Mouse (Mus musculus) intestine, embryonic 16.5 days (tissue): ENCODE measurements around the gene Fam178b. TPM values are rescaled to one million over a fixed set of nuclear protein-coding genes. Genes with fewer than 3 reads are reported as not detected.
A peak's percentile ranks its signal among the peaks of the same experiment; 100 is the strongest.

ENCODE experiments used
- ATAC-seq: fragments of 200-750 bp; cut with Nextera tagmentation; 2 replicates; pipeline ENCODE4 v1.8.0; 2017; ENCODE audit warnings: moderate TSS enrichment, moderate library complexity
- H3K27ac ChIP-seq: fragments of 300-500 bp; sonication (generic); 2 replicates; pipeline ENCODE4 v1.5.1; 2014; ENCODE audit warnings: mild to moderate bottlenecking, low read length
- H3K27me3 ChIP-seq: fragments of 300-500 bp; sonication (generic); replicated peaks from 2 replicates; pipeline ENCODE4 v1.6.1; 2014; ENCODE audit warnings: low read length, control low read depth, mixed read lengths; ENCODE audit not compliant: control insufficient read depth, insufficient read depth
- H3K36me3 ChIP-seq: fragments of 300-500 bp; sonication (generic); 2 replicates; pipeline ENCODE4 v1.6.1; 2014; ENCODE audit warnings: low read length, control low read depth; ENCODE audit not compliant: control insufficient read depth, insufficient read depth
- H3K4me1 ChIP-seq: fragments of 300-500 bp; sonication (generic); 2 replicates; pipeline ENCODE4 v1.6.1; 2014; ENCODE audit warnings: low read length, control low read depth, mixed read lengths; ENCODE audit not compliant: control insufficient read depth, insufficient read depth
- H3K4me2 ChIP-seq: fragments of 300-500 bp; sonication (generic); 2 replicates; pipeline ENCODE4 v1.6.1; 2014; ENCODE audit warnings: low read depth, low read length, control low read depth
- H3K4me3 ChIP-seq: fragments of 300-500 bp; sonication (generic); 2 replicates; pipeline ENCODE4 v1.5.1; 2014; ENCODE audit warnings: mild to moderate bottlenecking, low read length
- H3K9ac ChIP-seq: fragments of 300-500 bp; sonication (generic); 2 replicates; pipeline ENCODE4 v1.6.1; 2014; ENCODE audit warnings: low read depth, low read length
- H3K9me3 ChIP-seq: fragments of 300-500 bp; sonication (generic); 2 replicates; pipeline ENCODE4 v1.6.1; 2016; ENCODE audit warnings: low read length, control low read depth; ENCODE audit not compliant: control insufficient read depth
- WGBS: fragments of 180-500 bp; shearing (Covaris S2); extraction: QIAGEN DNeasy Blood & Tissue Kit; methylation state at CpG from one replicate; pipeline ENCODE4 v1.1.7; 2014; 5-methylcytosine and 5-hydroxymethylcytosine counted together
- polyA plus RNA-seq: library from polyadenylated mRNA; unstranded; fragments of >200 nt; fragmentation: Nextera tagmentation; extraction: Ambion mirVana; gene quantifications from 2 replicates; pipeline ENCODE4 v1.2.1, GENCODE M21; 2015

Gene Fam178b
- polyA plus RNA-seq, 1 experiment from 2014 or later, result 0.54 TPM

GRCm38 (mm10) chr1:36635826-36636485 lies 47.0 kb downstream of the Fam178b start:
- H3K27ac ChIP-seq, result peak overlapping the region; percentile 57; the same call in 1 of the 2 replicates
- no peak overlapping the region for H3K4me2 ChIP-seq
- H3K4me1 ChIP-seq, result peaks cover 12% of the 10 kb centered on the region
- H3K4me3 ChIP-seq, result no peak overlapping the region
- no peaks in the 10 kb centered on the region for H3K9me3 ChIP-seq
- H3K36me3 ChIP-seq, result no peaks in the 10 kb centered on the region
- WGBS, result 70% methylated on average over 2 of the region's 2 CpGs
- H3K27me3 ChIP-seq, result no peaks in the 10 kb centered on the region
- H3K9ac ChIP-seq, result no peak overlapping the region
- ATAC-seq, result no peak

- no peak overlapping the region for H3K9ac ChIP-seq
- H3K36me3 ChIP-seq, result no peaks in the 10 kb centered on the region
- no peak overlapping the region for H3K4me2 ChIP-seq
- H3K27ac ChIP-seq, result no peak overlapping the region
- H3K27me3 ChIP-seq, result no peaks in the 10 kb centered on the region
- 16% methylated on average over 5 of the region's 5 CpGs for WGBS
- H3K9me3 ChIP-seq, result no peaks in the 10 kb centered on the region
- H3K4me1 ChIP-seq, result peaks cover 13% of the 10 kb centered on the region
- ATAC-seq, result peak; percentile 80
- no peak overlapping the region for H3K4me3 ChIP-seq
Measured at GRCm38 (mm10) chr1:36634940-36635339, 48.0 kb downstream of the Fam178b start.

- peaks cover 14% of the 10 kb centered on the region for H3K4me1 ChIP-seq
- no peak for ATAC-seq
- H3K27ac ChIP-seq, result no peak overlapping the region
- H3K9me3 ChIP-seq, result no peaks in the 10 kb centered on the region
- H3K4me3 ChIP-seq, result no peak overlapping the region
- WGBS, result 77% methylated on average over 5 of the region's 5 CpGs
- no peaks in the 10 kb centered on the region for H3K36me3 ChIP-seq
- H3K9ac ChIP-seq, result no peak overlapping the region
- H3K4me2 ChIP-seq, result no peak overlapping the region
- H3K27me3 ChIP-seq, result no peaks in the 10 kb centered on the region
Measured at GRCm38 (mm10) chr1:36633920-36634319, 49.1 kb downstream of the Fam178b start.

DNA sequence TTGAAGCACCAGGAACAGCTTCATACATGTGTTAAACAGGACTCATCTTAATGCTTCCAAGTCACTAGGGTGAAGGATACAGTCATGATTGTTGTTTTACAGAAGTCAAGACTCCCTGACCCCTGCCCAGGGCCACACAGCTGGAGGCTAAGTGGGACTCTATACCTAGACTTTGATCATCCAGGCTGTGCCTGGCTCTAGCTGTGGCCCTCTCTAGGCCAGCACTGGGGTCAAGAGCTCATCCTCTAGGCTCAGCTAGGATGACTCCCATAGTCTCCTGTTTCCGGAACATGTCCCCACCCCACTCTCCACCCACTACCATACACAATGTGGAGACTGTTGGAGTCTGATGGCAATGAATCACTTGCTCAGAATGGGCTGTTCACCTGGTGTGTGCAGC lies 50.1 kb downstream of the Fam178b start:
- H3K4me1 ChIP-seq, result peaks cover 14% of the 10 kb centered on the region
- H3K27me3 ChIP-seq, result no peaks in the 10 kb centered on the region
- no peak for ATAC-seq
- WGBS, result 88% methylated on average over 1 of the region's 1 CpGs
- no peak overlapping the region for H3K9ac ChIP-seq
- H3K4me2 ChIP-seq, result no peak overlapping the region
- H3K27ac ChIP-seq, result no peak overlapping the region
- H3K4me3 ChIP-seq, result no peak overlapping the region
- no peaks in the 10 kb centered on the region for H3K9me3 ChIP-seq
- no peaks in the 10 kb centered on the region for H3K36me3 ChIP-seq

DNA sequence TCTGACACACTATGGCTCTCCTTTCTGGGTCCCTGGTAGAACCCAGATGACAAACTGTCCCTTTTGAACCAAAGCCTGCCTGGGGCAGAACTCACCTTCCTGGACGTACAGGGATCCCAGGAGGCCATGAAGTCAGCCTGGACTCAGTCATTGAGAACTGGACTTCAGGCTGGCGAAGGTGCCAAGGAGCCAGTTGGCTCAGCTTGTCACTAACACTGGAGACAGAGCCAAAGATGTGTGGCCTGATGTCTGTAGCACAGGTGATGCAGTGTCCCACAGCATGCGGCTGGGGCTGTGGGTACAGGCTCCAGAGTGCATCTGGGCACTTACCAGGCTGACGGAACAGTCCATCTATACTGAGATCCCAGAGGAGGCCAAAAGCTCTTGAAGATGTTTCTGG lies 50.9 kb downstream of the Fam178b start:
- Histone ChIP-seq H3K9me3 (no peaks in the 10 kb centered on the region), H3K9ac (no peak overlapping the region), H3K4me2 (no peak overlapping the region), H3K4me1 (peaks cover 10% of the 10 kb centered on the region), H3K27me3 (no peaks in the 10 kb centered on the region), H3K4me3 (no peak overlapping the region), H3K36me3 (no peaks in the 10 kb centered on the region), H3K27ac (no peak overlapping the region)
- ATAC-seq, result no peak
- 92% methylated on average over 4 of the region's 4 CpGs for WGBS

DNA sequence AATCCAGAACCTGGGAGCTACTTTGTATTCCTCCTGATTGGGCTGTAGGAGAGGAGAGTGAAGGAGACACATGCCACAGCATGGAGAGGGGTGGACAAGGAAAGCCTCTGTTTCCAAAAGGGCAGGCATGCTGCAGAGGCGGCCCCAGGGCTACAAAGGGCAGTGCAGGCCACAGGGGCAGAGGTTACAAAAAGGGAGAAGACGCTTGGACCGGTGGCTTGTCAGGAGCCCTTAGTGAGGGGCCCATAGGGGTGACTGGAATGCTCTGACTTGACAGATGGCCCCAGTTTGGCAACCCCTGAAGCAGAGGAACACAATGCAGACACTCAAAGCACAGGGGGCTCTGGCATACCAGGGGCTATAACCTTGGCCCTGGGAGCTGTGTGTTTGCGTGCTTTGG lies 51.6 kb downstream of the Fam178b start:
- no peaks in the 10 kb centered on the region for H3K36me3 ChIP-seq
- H3K4me2 ChIP-seq, result no peak overlapping the region
- H3K9me3 ChIP-seq, result no peaks in the 10 kb centered on the region
- H3K4me1 ChIP-seq, result peaks cover 3% of the 10 kb centered on the region
- H3K4me3 ChIP-seq, result no peak overlapping the region
- H3K27me3 ChIP-seq, result no peaks in the 10 kb centered on the region
- H3K9ac ChIP-seq, result no peak overlapping the region
- 60% methylated on average over 4 of the region's 4 CpGs for WGBS
- ATAC-seq, result no peak
- no peak overlapping the region for H3K27ac ChIP-seq

- no peak overlapping the region for H3K4me3 ChIP-seq
Measured at GRCm38 (mm10) chr1:36630053-36630739, 52.8 kb downstream of the Fam178b start.

DNA sequence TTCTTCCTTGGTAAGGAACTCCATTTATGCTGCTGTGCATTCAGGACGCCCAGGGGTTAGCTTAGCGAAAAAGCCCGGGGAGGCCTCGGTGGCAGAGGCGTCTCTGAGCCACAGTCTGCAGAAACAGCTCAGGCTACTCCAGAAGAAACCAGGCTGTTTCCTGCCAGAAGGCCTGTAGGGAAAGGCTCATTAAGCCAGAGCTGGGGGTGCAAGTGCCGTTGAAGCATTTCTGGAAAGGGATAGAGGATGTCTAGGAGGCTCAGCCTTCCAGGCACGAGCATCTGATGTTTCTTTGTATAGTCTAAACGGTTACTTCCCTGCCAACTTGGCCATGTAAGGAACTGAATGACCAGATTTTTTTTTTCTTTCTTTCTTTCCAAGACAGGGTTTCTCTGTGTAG lies 54.4 kb downstream of the Fam178b start:
- H3K4me3 ChIP-seq, result no peak overlapping the region
- H3K27me3 ChIP-seq, result no peaks in the 10 kb centered on the region
- 0 out of 2 replicates have a peak overlapping the region, but pooled peaks have one; percentile 43 for H3K27ac ChIP-seq
- no peak overlapping the region for H3K4me2 ChIP-seq
- no peak; the same call in 1 of the 2 replicates for ATAC-seq
- H3K9me3 ChIP-seq, result no peaks in the 10 kb centered on the region
- H3K4me1 ChIP-seq, result peaks cover 2% of the 10 kb centered on the region; the same call in 1 of the 2 replicates
- H3K9ac ChIP-seq, result no peak overlapping the region
- WGBS, result 60% methylated on average over 8 of the region's 8 CpGs
- no peaks in the 10 kb centered on the region for H3K36me3 ChIP-seq

More at GRCm38 (mm10) chr1:36630053-36630739, 52.8 kb downstream of the Fam178b start:
- Histone ChIP-seq H3K4me2 (no peak overlapping the region), H3K4me1 (peaks cover 2% of the 10 kb centered on the region; the same call in 1 of the 2 replicates), H3K27ac (no peak overlapping the region), H3K9me3 (no peaks in the 10 kb centered on the region), H3K9ac (no peak overlapping the region), H3K36me3 (no peaks in the 10 kb centered on the region), H3K27me3 (no peaks in the 10 kb centered on the region)
- WGBS, result 61% methylated on average over 3 of the region's 3 CpGs
- no peak for ATAC-seq

DNA sequence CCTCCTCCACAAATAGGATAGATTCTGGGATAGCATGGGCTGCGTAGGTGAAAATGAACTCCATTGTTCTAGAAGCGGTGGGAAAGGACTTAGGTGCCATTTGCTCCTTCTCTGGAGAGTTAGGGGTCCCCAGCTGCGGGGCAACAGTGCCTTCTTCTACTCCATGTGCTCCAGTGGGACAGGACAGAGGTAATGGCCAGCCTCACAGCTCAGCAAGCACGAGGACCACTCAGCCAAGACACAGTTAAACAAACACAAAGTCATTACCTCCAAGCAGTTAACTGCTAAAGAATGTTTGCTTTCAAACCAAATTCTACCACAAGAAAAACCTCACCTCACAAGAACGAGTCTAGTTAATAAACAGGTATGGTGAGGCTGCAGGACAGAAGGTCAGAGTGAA lies 57.5 kb downstream of the Fam178b start:
- Histone ChIP-seq H3K27ac (no peak overlapping the region), H3K4me2 (no peak overlapping the region), H3K4me1 (peaks cover 2% of the 10 kb centered on the region; the same call in 1 of the 2 replicates), H3K9me3 (no peaks in the 10 kb centered on the region), H3K9ac (no peak overlapping the region), H3K4me3 (no peak overlapping the region), H3K36me3 (no peaks in the 10 kb centered on the region), H3K27me3 (no peaks in the 10 kb centered on the region)
- ATAC-seq, result no peak
- WGBS, result 60% methylated on average over 5 of the region's 5 CpGs
